ENCODE assay signal across 8 mouse cellular contexts in genomic region chr11:26785164-26785563, GRCm38 (mm10).
DNase-seq lines count a peak whose midpoint lies in the region; ATAC-seq and TF ChIP-seq lines count a peak whose summit lies in the region.

No protein-coding gene starts in this region.

- H3K27ac ChIP-seq in hindbrain, embryonic 11.5 days (ENCODE audit: low read depth, low read length): no peak overlapping the region
- H3K27ac ChIP-seq in hindbrain, embryonic 10.5 days: no peak overlapping the region
- H3K27ac ChIP-seq in MEL (ENCODE audit: control insufficient read depth, low read depth, low read length): no peak overlapping the region
- no peak overlapping the region for H3K27ac ChIP-seq in hindbrain, embryonic 16.5 days (ENCODE audit: low read depth, low read length)

- no peaks in the 10 kb centered on the region for H3K79me2 ChIP-seq in MEL (ENCODE audit: control insufficient read depth, insufficient read depth, low read length, poor library complexity)

- ATAC-seq in hindbrain, embryonic 11.5 days (ENCODE audit: low FRiP score): peak; percentile 78
- peak; percentile 85 for ATAC-seq in hindbrain, embryonic 16.5 days

- TF ChIP-seq EP300 in MEL (IDR thresholded peaks at IDR 0.05; ENCODE audit: low read depth in 1 of 2, low read length in 2 of 2): no peak

- DNase-seq in hindbrain, embryonic 11.5 days (ENCODE audit: low spot score): peak; percentile 16
- DNase-seq in hindbrain, embryonic 10.5 days (ENCODE audit: low spot score): no peak
- DNase-seq in 3T3-L1 (ENCODE audit: low read depth, low spot score) (peak; percentile 31), MEL (ENCODE audit: low read depth, low spot score) (peak; percentile 40)
- no peak for DNase-seq in gastrocnemius, postnatal 14 days
- DNase-seq in adrenal gland, postnatal 4 days (ENCODE audit: low spot score in 2 of 2): no peak
- DNase-seq in cerebellum, adult 11-12 months: no peak

- TF ChIP-seq RAD21 in MEL (IDR thresholded peaks at IDR 0.05; ENCODE audit: low read depth, low read length): peak; percentile 91

- TF ChIP-seq CTCF in MEL (IDR thresholded peaks at IDR 0.05 in 2 of 3, conservative IDR thresholded peaks at IDR 0.05 in 1 of 3; ENCODE audit: control insufficient read depth in 1 of 3, insufficient read depth in 1 of 3, low read depth in 2 of 3, low read length in 3 of 3, poor library complexity in 1 of 3, severe bottlenecking in 1 of 3): peak; percentile 21 to 74 (median 28); a peak in 4 of 6 replicates

- H3K36me3 ChIP-seq in hindbrain, embryonic 11.5 days (ENCODE audit: control insufficient read depth, insufficient read depth, low read length): no peaks in the 10 kb centered on the region
- H3K36me3 ChIP-seq in hindbrain, embryonic 10.5 days: no peaks in the 10 kb centered on the region
- H3K36me3 ChIP-seq in MEL (ENCODE audit: control insufficient read depth in 1 of 2, insufficient read depth in 2 of 2, low read length in 2 of 2): no peaks in the 10 kb centered on the region
- no peaks in the 10 kb centered on the region for H3K36me3 ChIP-seq in hindbrain, embryonic 16.5 days (ENCODE audit: control insufficient read depth, insufficient read depth, low read length)

- H3K4me1 ChIP-seq in hindbrain, embryonic 11.5 days (replicated peaks; ENCODE audit: control insufficient read depth, insufficient read depth, low read length): no peaks in the 10 kb centered on the region
- H3K4me1 ChIP-seq in hindbrain, embryonic 10.5 days (replicated peaks): peaks cover 14% of the 10 kb centered on the region
- peaks cover 0 to 2% of the 10 kb centered on the region in 2 experiments; a peak in 2 of 4 replicates for H3K4me1 ChIP-seq in MEL (ENCODE audit: control insufficient read depth in 1 of 2, insufficient read depth in 2 of 2, low read length in 2 of 2)
- no peaks in the 10 kb centered on the region for H3K4me1 ChIP-seq in hindbrain, embryonic 16.5 days (ENCODE audit: control insufficient read depth, insufficient read depth, low read depth, low read length)

- 31% methylated on average over 1 of the region's 1 CpGs for WGBS in hindbrain, embryonic 11.5 days
- WGBS in hindbrain, embryonic 10.5 days: 26% methylated on average over 1 of the region's 1 CpGs
- 24% methylated on average over 1 of the region's 1 CpGs for WGBS in hindbrain, embryonic 16.5 days

- H3K4me3 ChIP-seq in hindbrain, embryonic 11.5 days (ENCODE audit: low read depth, low read length): no peak overlapping the region
- H3K4me3 ChIP-seq in hindbrain, embryonic 10.5 days: no peak overlapping the region
- H3K4me3 ChIP-seq in MEL (ENCODE audit: control insufficient read depth in 1 of 2, insufficient read depth in 1 of 2, low read depth in 2 of 2, low read length in 2 of 2): no peak overlapping the region
- no peak overlapping the region for H3K4me3 ChIP-seq in hindbrain, embryonic 16.5 days (ENCODE audit: low read length)

- no peak overlapping the region for H3K9ac ChIP-seq in hindbrain, embryonic 11.5 days (ENCODE audit: low read depth, low read length)
- no peak overlapping the region for H3K9ac ChIP-seq in MEL (ENCODE audit: control insufficient read depth, low read depth, low read length, poor library complexity, severe bottlenecking)
- no peak overlapping the region for H3K9ac ChIP-seq in hindbrain, embryonic 16.5 days (ENCODE audit: low read depth, low read length)

- no peak for TF ChIP-seq POLR2A in MEL (IDR thresholded peaks at IDR 0.05; ENCODE audit: control insufficient read depth in 1 of 2, insufficient read depth in 1 of 2, low read depth in 1 of 2, low read length in 2 of 2, poor library complexity in 1 of 2)

- no peak overlapping the region for H3K4me2 ChIP-seq in hindbrain, embryonic 11.5 days (replicated peaks; ENCODE audit: low read depth, low read length)
- no peak overlapping the region for H3K4me2 ChIP-seq in hindbrain, embryonic 16.5 days (ENCODE audit: low read length)

- intact Hi-C loops in gastrocnemius, postnatal 14 days (cut with DNase I; ENCODE audit: low total_unique reads): no loop called here

- H3K27me3 ChIP-seq in hindbrain, embryonic 11.5 days (ENCODE audit: control insufficient read depth, insufficient read depth, low read length): no peaks in the 10 kb centered on the region
- no peaks in the 10 kb centered on the region for H3K27me3 ChIP-seq in hindbrain, embryonic 10.5 days (ENCODE audit: insufficient read depth, poor library complexity, severe bottlenecking)
- H3K27me3 ChIP-seq in MEL (ENCODE audit: control insufficient read depth in 1 of 2, insufficient read depth in 2 of 2, low read length in 2 of 2): peaks cover 1 to 13% of the 10 kb centered on the region in 2 experiments; a peak in 3 of 4 replicates
- no peaks in the 10 kb centered on the region for H3K27me3 ChIP-seq in hindbrain, embryonic 16.5 days (replicated peaks; ENCODE audit: control insufficient read depth, insufficient read depth, low read length)

- H3K9me3 ChIP-seq in hindbrain, embryonic 11.5 days (ENCODE audit: control insufficient read depth, low read length): no peaks in the 10 kb centered on the region
- no peaks in the 10 kb centered on the region for H3K9me3 ChIP-seq in hindbrain, embryonic 10.5 days
- H3K9me3 ChIP-seq in MEL (replicated peaks; ENCODE audit: insufficient read depth, low read length): no peaks in the 10 kb centered on the region
- H3K9me3 ChIP-seq in hindbrain, embryonic 16.5 days (ENCODE audit: control insufficient read depth, low read length): no peaks in the 10 kb centered on the region

TF ChIP-seq in MEL, 35 proteins besides CTCF, POLR2A, EP300 and RAD21:
- TF ChIP-seq GABPA (IDR thresholded peaks at IDR 0.05; ENCODE audit: low read depth, low read length) (no peak), SMC3 (IDR thresholded peaks at IDR 0.05; ENCODE audit: low read depth, low read length) (peak; percentile 81), ZC3H11A (IDR thresholded peaks at IDR 0.05; ENCODE audit: low read depth, low read length) (peak; percentile 79)

Comparison
In these comparisons a context has a peak if more than half of its experiments do, and no peak if none do; other contexts are left out.
1. DNase-seq: peak in hindbrain, embryonic 11.5 days (single experiment), 3T3-L1 (single experiment) and MEL (single experiment); none in hindbrain, embryonic 10.5 days (single experiment), gastrocnemius, postnatal 14 days (single experiment), adrenal gland, postnatal 4 days (0 of 2) and cerebellum, adult 11-12 months (single experiment).